Mouse (Mus musculus) midbrain, postnatal 0 days (tissue): ENCODE data around the gene Adprh. TPM values are rescaled to one million over a fixed set of nuclear protein-coding genes. Genes with fewer than 3 reads are reported as not detected.

ENCODE experiments used
- ATAC-seq: fragments of 200-750 bp; cut with Nextera tagmentation; 2 replicates; pipeline ENCODE4 v1.8.0; 2017; ENCODE audit warnings: moderate number of reproducible peaks, mild to moderate bottlenecking, moderate TSS enrichment, moderate library complexity; ENCODE audit not compliant: low FRiP score
- DNase-seq: peaks from one replicate; pipeline ENCODE4 v3.0.0-alpha.2; 2015; ENCODE audit warnings: low spot score
- H3K27ac ChIP-seq: fragments of 300-500 bp; sonication (generic); 2 replicates; pipeline ENCODE4 v1.5.1; 2014; ENCODE audit warnings: low read depth, mild to moderate bottlenecking, low read length, mixed read lengths
- H3K27me3 ChIP-seq: fragments of 300-500 bp; sonication (generic); 2 replicates; pipeline ENCODE4 v1.6.1; 2014; ENCODE audit warnings: low read length, control low read depth, mixed read lengths; ENCODE audit not compliant: insufficient read depth
- H3K36me3 ChIP-seq: fragments of 300-500 bp; sonication (generic); 2 replicates; pipeline ENCODE4 v1.6.1; 2014; ENCODE audit warnings: low read length, control low read depth, mixed read lengths; ENCODE audit not compliant: insufficient read depth
- H3K4me1 ChIP-seq: fragments of 300-500 bp; sonication (generic); 2 replicates; pipeline ENCODE4 v1.6.1; 2014; ENCODE audit warnings: mild to moderate bottlenecking, control low read depth, antibody characterized with exemption, low read length, mixed read lengths; ENCODE audit not compliant: insufficient read depth
- H3K4me2 ChIP-seq: fragments of 300-500 bp; sonication (generic); 2 replicates; pipeline ENCODE4 v1.6.1; 2014; ENCODE audit warnings: low read depth, mild to moderate bottlenecking, low read length, mixed read lengths; ENCODE audit not compliant: poor library complexity, severe bottlenecking
- H3K4me3 ChIP-seq: fragments of 300-500 bp; sonication (generic); 2 replicates; pipeline ENCODE4 v1.5.1; 2014; ENCODE audit warnings: low read depth, mild to moderate bottlenecking, low read length, moderate library complexity
- H3K9ac ChIP-seq: fragments of 300-500 bp; sonication (generic); replicated peaks from 2 replicates; pipeline ENCODE4 v1.6.1; 2014; ENCODE audit warnings: mild to moderate bottlenecking, low read length, moderate library complexity, mixed read lengths; ENCODE audit not compliant: poor library complexity, severe bottlenecking
- H3K9me3 ChIP-seq: fragments of 300-500 bp; sonication (generic); 2 replicates; pipeline ENCODE4 v1.6.1; 2016; ENCODE audit warnings: low read length, control low read depth
- CTCF ChIP-seq: IDR thresholded peaks from 2 replicates; pipeline ENCODE4 v1.5.1; 2016; ENCODE audit warnings: antibody characterized with exemption, mild to moderate bottlenecking
- WGBS: fragments of 180-500 bp; shearing (Covaris S2); extraction: QIAGEN DNeasy Blood & Tissue Kit; methylation state at CpG from one replicate; pipeline ENCODE4 v1.1.7; 2014; 5-methylcytosine and 5-hydroxymethylcytosine counted together
- polyA plus RNA-seq: library from polyadenylated mRNA; unstranded; fragments of >200 nt; fragmentation: Nextera tagmentation; extraction: Ambion mirVana; gene quantifications from 2 replicates; pipeline ENCODE4 v1.2.1, GENCODE M21; 2015
- total RNA-seq: library from RNA; depleted of rRNA; stranded (reverse); fragments of >200 nt; gene quantifications from 2 replicates; pipeline ENCODE4 v1.2.3, GENCODE M21; 2014

Gene Adprh
- total and polyA plus RNA-seq, 2 experiments from 2014 or later = 50.4 to 148 TPM

DNA sequence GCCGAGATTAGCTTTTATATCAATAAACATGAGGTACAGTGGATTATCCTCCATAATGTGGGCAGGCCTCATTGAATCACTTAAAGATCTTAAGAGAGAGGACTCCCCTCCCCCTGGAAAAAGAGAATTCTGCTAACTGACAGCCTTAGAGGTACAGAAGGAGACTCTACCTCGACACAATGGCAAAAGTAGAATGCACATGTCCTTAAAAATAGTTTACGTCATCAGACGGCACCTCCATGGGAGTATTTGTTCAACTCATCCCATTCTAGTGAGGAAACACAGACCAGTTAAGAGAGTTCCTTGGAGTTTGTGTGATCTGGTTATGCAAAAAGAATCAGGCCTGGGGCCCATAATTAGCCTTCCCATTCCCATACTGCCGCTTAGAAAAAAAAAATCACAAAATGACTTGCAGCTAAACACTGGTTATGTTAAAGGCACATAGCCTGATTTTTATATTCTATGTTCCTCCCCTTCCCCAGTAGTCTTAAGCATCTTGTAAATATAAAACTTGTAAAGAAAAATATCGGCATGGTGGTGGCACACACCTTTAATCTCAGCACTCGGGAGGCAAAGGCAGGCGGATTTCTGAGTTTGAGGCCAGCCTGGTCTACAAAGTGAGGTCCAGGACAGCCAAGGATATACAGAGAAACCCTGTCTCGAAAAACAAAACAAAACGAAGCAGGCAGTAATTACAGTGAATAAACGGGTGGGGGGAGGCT lies 2.2 kb upstream of the Adprh start:
- no peak for TF ChIP-seq CTCF
- no peaks in the 10 kb centered on the region for H3K27me3 ChIP-seq
- no peak for ATAC-seq

GRCm38 (mm10) chr16:38453952-38454351 lies 1.4 kb upstream of the Adprh start:
- Histone ChIP-seq H3K4me3 (no peak overlapping the region), H3K27ac (no peak overlapping the region), H3K36me3 (0 out of 2 replicates have a peak, but pooled peaks cover 2% of the 10 kb centered on the region), H3K9ac (no peak overlapping the region), H3K27me3 (no peaks in the 10 kb centered on the region), H3K4me2 (no peak overlapping the region), H3K9me3 (no peaks in the 10 kb centered on the region), H3K4me1 (peaks cover 2% of the 10 kb centered on the region; the same call in 1 of the 2 replicates)
- DNase-seq (no peak), ATAC-seq (no peak)
- no peak for TF ChIP-seq CTCF
- 90% methylated on average over 4 of the region's 4 CpGs for WGBS

More for the DNA sequence above, 2.2 kb upstream of the Adprh start:
- Histone ChIP-seq H3K4me1 (peaks cover 2% of the 10 kb centered on the region; the same call in 1 of the 2 replicates), H3K27ac (no peak overlapping the region), H3K4me3 (no peak overlapping the region), H3K4me2 (no peak overlapping the region), H3K9me3 (no peaks in the 10 kb centered on the region), H3K9ac (no peak overlapping the region), H3K36me3 (no peaks in the 10 kb centered on the region)
- no peak for DNase-seq
- WGBS = 80% methylated on average over 11 of the region's 11 CpGs

- Histone ChIP-seq H3K9me3 (no peaks in the 10 kb centered on the region), H3K36me3 (peaks cover 6% of the 10 kb centered on the region), H3K27ac (peak overlapping the region; percentile 89), H3K4me2 (peak overlapping the region; percentile 74), H3K27me3 (no peaks in the 10 kb centered on the region), H3K4me3 (peak overlapping the region; percentile 68), H3K4me1 (peaks cover 2% of the 10 kb centered on the region; the same call in 1 of the 2 replicates), H3K9ac (peak overlapping the region; percentile 90)
- TF ChIP-seq CTCF = no peak
- WGBS = 26% methylated on average over 3 of the region's 3 CpGs
- no peak for DNase-seq
- ATAC-seq = no peak
Observed at GRCm38 (mm10) chr16:38453203-38453553, 675 bp upstream of the Adprh start.

- ATAC-seq = peak; percentile 15; the same call in 1 of the 2 replicates
- H3K9me3 ChIP-seq = no peaks in the 10 kb centered on the region
- no peaks in the 10 kb centered on the region for H3K27me3 ChIP-seq
- H3K27ac ChIP-seq = peak overlapping the region; percentile 89
- H3K4me2 ChIP-seq = peak overlapping the region; percentile 74
- peak; percentile 27 for DNase-seq
- 45% methylated on average over 12 of the region's 12 CpGs for WGBS
- no peak for TF ChIP-seq CTCF
- H3K4me3 ChIP-seq = peak overlapping the region; percentile 68
- H3K36me3 ChIP-seq = peaks cover 13% of the 10 kb centered on the region
- H3K9ac ChIP-seq = peak overlapping the region; percentile 90
- H3K4me1 ChIP-seq = peaks cover 2% of the 10 kb centered on the region; the same call in 1 of the 2 replicates
Observed at GRCm38 (mm10) chr16:38451421-38452205, 890 bp downstream of the Adprh start.

GRCm38 (mm10) chr16:38450707-38451106 lies 1.8 kb downstream of the Adprh start:
- WGBS = 93% methylated on average over 7 of the region's 7 CpGs

GRCm38 (mm10) chr16:38448458-38448857 lies 4.0 kb downstream of the Adprh start:
- Histone ChIP-seq H3K27ac (no peak overlapping the region), H3K9me3 (no peaks in the 10 kb centered on the region), H3K4me2 (no peak overlapping the region), H3K36me3 (peaks cover 25% of the 10 kb centered on the region), H3K9ac (no peak overlapping the region), H3K4me3 (no peak overlapping the region), H3K27me3 (no peaks in the 10 kb centered on the region), H3K4me1 (peaks cover 2% of the 10 kb centered on the region; the same call in 1 of the 2 replicates)
- 94% methylated on average over 12 of the region's 12 CpGs for WGBS
- no peak for TF ChIP-seq CTCF
- DNase-seq (no peak), ATAC-seq (no peak)

More at GRCm38 (mm10) chr16:38450707-38451106, 1.8 kb downstream of the Adprh start:
- Histone ChIP-seq H3K4me3 (no peak overlapping the region), H3K36me3 (peaks cover 16% of the 10 kb centered on the region), H3K9me3 (no peaks in the 10 kb centered on the region), H3K4me1 (peaks cover 2% of the 10 kb centered on the region; the same call in 1 of the 2 replicates), H3K27me3 (no peaks in the 10 kb centered on the region), H3K9ac (no peak overlapping the region), H3K4me2 (no peak overlapping the region), H3K27ac (no peak overlapping the region)
- no peak for ATAC-seq
- TF ChIP-seq CTCF = no peak
- DNase-seq = no peak
